Comparison of ENCODE assay signal across 12 mouse cellular contexts in genomic region chr10:21077151-21077719, GRCm38 (mm10).
DNase-seq lines count a peak whose midpoint lies in the region; ATAC-seq and TF ChIP-seq lines count a peak whose summit lies in the region.
"Had no signal": no experiment of that assay in that cellular context is flagged by ENCODE, and none has a peak within 500 bp of the region (broad histone marks: within the 10 kb centered on the region; RNA-seq: fewer than 3 reads in every experiment).

No protein-coding gene starts in this region.

- H3K4me1 ChIP-seq in liver, embryonic 14.5 days (replicated peaks; ENCODE audit: control insufficient read depth in 2 of 2, insufficient read depth in 2 of 2, low read length in 1 of 2), result no peaks in the 10 kb centered on the region
- H3K4me1 ChIP-seq in forebrain, postnatal 0 days (ENCODE audit: insufficient read depth), result no peaks in the 10 kb centered on the region

- DNase-seq in layer of hippocampus, adult 9-11 months, result peak; percentile 59
- DNase-seq in layer of hippocampus, postnatal 14 days (ENCODE audit: low spot score in 2 of 2), result no peak
- no peak for DNase-seq in liver, embryonic 14.5 days (ENCODE audit: low read depth in 3 of 3, low spot score in 3 of 3)
- DNase-seq in cerebellum, adult 9-10 months, result no peak
- DNase-seq in embryo, embryonic 10.5 days (ENCODE audit: low spot score), result no peak
- no peak for DNase-seq in kidney, adult 9 months
- DNase-seq in forebrain, postnatal 0 days, result no peak
- DNase-seq: cerebellum, adult 9-11 months had no signal

- no peaks in the 10 kb centered on the region for H3K36me3 ChIP-seq in liver, embryonic 14.5 days (replicated peaks; ENCODE audit: control insufficient read depth, insufficient read depth, low read depth)
- peaks cover 17% of the 10 kb centered on the region for H3K36me3 ChIP-seq in forebrain, postnatal 0 days (ENCODE audit: insufficient read depth)
- H3K36me3 ChIP-seq: forebrain, embryonic 12.5 days had no signal

- H3K27ac ChIP-seq in liver, embryonic 14.5 days, result no peak overlapping the region
- no peak overlapping the region for H3K27ac ChIP-seq in forebrain, postnatal 0 days (ENCODE audit: low read depth, low read length)
- H3K27ac ChIP-seq: forebrain, embryonic 12.5 days; neural tube, embryonic 13.5 days had no signal

- no peak for TF ChIP-seq EP300 in liver, embryonic 14.5 days (IDR thresholded peaks at IDR 0.05; ENCODE audit: low read depth)

- TF ChIP-seq CTCF in liver, embryonic 14.5 days (IDR thresholded peaks at IDR 0.05; ENCODE audit: low read depth), result no peak
- TF ChIP-seq CTCF in forebrain, postnatal 0 days (IDR thresholded peaks at IDR 0.05; ENCODE audit: low read depth), result no peak

- H3K4me2 ChIP-seq in liver, embryonic 14.5 days (ENCODE audit: low read depth), result no peak overlapping the region
- no peak overlapping the region for H3K4me2 ChIP-seq in forebrain, postnatal 0 days (ENCODE audit: low read depth)
- H3K4me2 ChIP-seq: forebrain, embryonic 12.5 days; neural tube, embryonic 13.5 days had no signal

- 0 out of 2 replicates have a peak, but pooled peaks have one; percentile 33 for ATAC-seq in liver, embryonic 14.5 days (ENCODE audit: insufficient read depth)
- peak; percentile 94 for ATAC-seq in neutrophil, adult 5-6 weeks (ENCODE audit: extremely low read depth, insufficient number of reproducible peaks, low FRiP score, poor library complexity, severe bottlenecking)
- no peak for ATAC-seq in forebrain, postnatal 0 days
- ATAC-seq: Patski had no signal

- no peak overlapping the region for H3K9ac ChIP-seq in liver, embryonic 14.5 days (replicated peaks)
- H3K9ac ChIP-seq in forebrain, postnatal 0 days, result no peak overlapping the region
- H3K9ac ChIP-seq: forebrain, embryonic 12.5 days; neural tube, embryonic 13.5 days had no signal

- H3K9me3 ChIP-seq in liver, embryonic 14.5 days (ENCODE audit: control insufficient read depth, low read length), result no peaks in the 10 kb centered on the region
- no peaks in the 10 kb centered on the region for H3K9me3 ChIP-seq in forebrain, postnatal 0 days (ENCODE audit: low read length)
- H3K9me3 ChIP-seq: forebrain, embryonic 12.5 days; neural tube, embryonic 13.5 days had no signal

- H3K4me3 ChIP-seq in liver, embryonic 14.5 days (ENCODE audit: insufficient read depth in 1 of 2, low read depth in 2 of 2, low read length in 2 of 2), result no peak overlapping the region
- no peak overlapping the region for H3K4me3 ChIP-seq in forebrain, postnatal 0 days (ENCODE audit: low read depth, low read length)
- H3K4me3 ChIP-seq: forebrain, embryonic 12.5 days; neural tube, embryonic 13.5 days had no signal

- 44% methylated on average over 14 of the region's 14 CpGs for WGBS in liver, embryonic 14.5 days (ENCODE audit: insufficient replicate concordance)
- 83% methylated on average over 14 of the region's 14 CpGs for WGBS in forebrain, postnatal 0 days

- no peaks in the 10 kb centered on the region for H3K27me3 ChIP-seq in liver, embryonic 14.5 days (ENCODE audit: control insufficient read depth, insufficient read depth, low read length)
- no peaks in the 10 kb centered on the region for H3K27me3 ChIP-seq in forebrain, postnatal 0 days (ENCODE audit: insufficient read depth, low read length)
- H3K27me3 ChIP-seq: neural tube, embryonic 13.5 days; Patski had no signal
